Mouse (Mus musculus): ENCODE data around the gene Ifitm3. TPM values are rescaled to one million over a fixed set of nuclear protein-coding genes. Genes with fewer than 3 reads are reported as not detected.
"Not testable (repeated sequence)": the region's sequence is repeated elsewhere in the genome, so short reads cannot be mapped to it uniquely, and the experiment has no call there.

Gene Ifitm3
- polyA plus RNA-seq, 1 experiment from 2014 or later = 14.0 TPM

DNA sequence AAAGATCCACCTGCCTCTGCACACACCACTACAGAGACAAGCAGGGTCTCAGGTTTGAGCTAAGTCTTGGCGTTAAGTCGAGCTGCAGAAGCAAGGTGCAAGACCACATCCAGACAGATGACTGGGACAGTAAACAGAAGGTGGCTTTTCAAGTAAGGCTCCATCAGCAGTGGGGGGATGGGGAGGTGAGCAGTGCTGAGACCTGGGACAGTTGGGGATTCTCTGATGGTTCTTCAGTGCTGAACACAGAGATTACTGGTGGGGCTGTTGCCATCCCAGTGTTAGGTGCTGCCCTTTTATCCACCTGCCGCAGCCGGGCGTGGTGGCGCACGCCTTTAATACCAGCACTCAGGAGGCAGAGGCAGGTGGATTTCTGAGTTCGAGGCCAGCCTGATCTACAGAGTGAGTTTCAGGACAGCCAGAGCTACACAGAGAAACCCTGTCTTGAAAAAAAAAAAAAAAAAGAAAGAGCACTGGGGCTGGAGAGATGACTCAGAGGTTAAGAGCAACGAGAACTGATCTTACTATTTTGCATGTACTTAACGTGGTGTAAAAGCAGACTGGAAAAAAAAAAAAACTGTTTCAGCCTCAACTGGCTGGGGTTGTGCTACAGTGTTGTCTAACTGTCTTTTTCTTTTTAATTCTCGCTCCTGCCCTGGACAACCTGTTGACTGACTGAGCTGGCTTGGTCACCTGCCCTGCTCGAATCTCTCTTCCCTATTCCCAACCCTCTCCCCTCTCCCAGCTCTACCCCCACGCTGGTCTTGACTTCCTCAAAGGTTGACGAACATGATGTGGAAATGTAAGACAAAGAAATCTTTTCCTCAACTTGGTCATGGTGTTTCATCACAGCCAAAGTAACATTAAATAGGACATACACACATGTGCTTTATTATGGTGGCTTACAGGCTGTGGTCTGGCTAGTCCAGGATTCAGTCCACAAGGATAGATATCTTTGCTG lies 11.2 kb upstream of the Ifitm3 start:
- H3K9me3 ChIP-seq (ENCODE audit: control insufficient read depth, low read length) = no peaks in the 10 kb centered on the region
- H3K4me3 ChIP-seq (ENCODE audit: low read depth, low read length) = no peak overlapping the region
- 86% methylated on average over 14 of the region's 14 CpGs for WGBS
- H3K4me1 ChIP-seq (ENCODE audit: control insufficient read depth, insufficient read depth, low read length) = peaks cover 12% of the 10 kb centered on the region
- H3K27me3 ChIP-seq (ENCODE audit: control insufficient read depth, insufficient read depth, low read length) = no peaks in the 10 kb centered on the region
- no peak for DNase-seq (ENCODE audit: low spot score, missing footprints)
- no peak overlapping the region for H3K27ac ChIP-seq (ENCODE audit: low read depth, low read length)
- ATAC-seq (ENCODE audit: low FRiP score) = no peak
- H3K9ac ChIP-seq (ENCODE audit: low read length) = no peak overlapping the region
- no peaks in the 10 kb centered on the region for H3K36me3 ChIP-seq (ENCODE audit: control insufficient read depth, insufficient read depth, low read length)
- no peak overlapping the region for H3K4me2 ChIP-seq

DNA sequence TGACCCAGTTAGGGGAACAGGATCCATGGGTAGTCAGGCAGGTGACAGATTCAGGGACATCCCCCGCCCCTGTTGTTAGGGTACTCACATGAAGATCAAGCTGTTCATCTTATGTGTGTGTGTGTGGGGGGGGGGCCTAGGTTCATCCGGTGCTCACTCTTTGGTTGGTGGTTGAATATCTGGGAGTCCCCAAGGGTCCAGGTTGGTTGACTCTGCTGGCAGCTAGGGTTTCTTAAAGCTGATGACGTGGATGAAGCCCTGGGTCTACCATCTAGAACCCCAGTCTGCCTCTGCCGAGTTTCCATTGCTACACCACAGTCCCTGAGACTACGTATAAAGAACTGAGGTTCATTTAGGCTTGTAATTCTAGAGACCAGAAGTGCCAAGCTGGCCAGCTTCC lies 8.5 kb upstream of the Ifitm3 start:
- H3K36me3 ChIP-seq (ENCODE audit: control insufficient read depth, insufficient read depth, low read length) = no peaks in the 10 kb centered on the region
- no peaks in the 10 kb centered on the region for H3K9me3 ChIP-seq (ENCODE audit: control insufficient read depth, low read length)
- ATAC-seq (ENCODE audit: low FRiP score) (no peak), DNase-seq (ENCODE audit: low spot score, missing footprints) (no peak)
- H3K27me3 ChIP-seq (ENCODE audit: control insufficient read depth, insufficient read depth, low read length) = no peaks in the 10 kb centered on the region
- no peak overlapping the region for H3K4me3 ChIP-seq (ENCODE audit: low read depth, low read length)
- H3K4me2 ChIP-seq = no peak overlapping the region
- H3K27ac ChIP-seq (ENCODE audit: low read depth, low read length) = no peak overlapping the region
- H3K4me1 ChIP-seq (ENCODE audit: control insufficient read depth, insufficient read depth, low read length) = no peaks in the 10 kb centered on the region
- 94% methylated on average over 5 of the region's 5 CpGs for WGBS
- no peak overlapping the region for H3K9ac ChIP-seq (ENCODE audit: low read length)

DNA sequence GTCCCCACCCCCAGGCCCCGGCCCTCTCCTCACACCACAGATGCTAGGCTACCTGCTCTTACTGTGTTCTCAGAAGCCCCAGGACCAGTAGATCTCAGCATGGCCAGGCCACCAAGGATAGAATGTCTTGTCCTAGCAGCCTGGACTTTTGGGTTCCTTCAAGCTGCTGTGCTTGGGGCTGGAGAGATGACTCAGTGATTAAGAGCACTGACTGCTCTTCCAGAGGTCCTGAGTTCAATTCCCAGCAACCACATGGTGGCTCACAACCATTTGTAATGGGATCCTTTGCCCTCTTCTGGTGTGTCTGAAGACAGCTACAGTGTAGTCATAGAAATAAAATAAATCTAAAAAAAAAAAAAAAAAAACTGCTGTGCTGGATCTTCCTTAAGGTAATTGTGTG lies 7.3 kb upstream of the Ifitm3 start, which contains the start of gene Ifitm6:
Gene Ifitm6 (minus strand): TSS at position 101 of the 400 bp plus-strand sequence.
- not testable (repeated sequence) for H3K9ac ChIP-seq (ENCODE audit: low read length); DNase-seq (ENCODE audit: low spot score, missing footprints); H3K4me1 ChIP-seq (ENCODE audit: control insufficient read depth, insufficient read depth, low read length); ATAC-seq (ENCODE audit: low FRiP score); H3K27ac ChIP-seq (ENCODE audit: low read depth, low read length); H3K27me3 ChIP-seq (ENCODE audit: control insufficient read depth, insufficient read depth, low read length); H3K4me3 ChIP-seq (ENCODE audit: low read depth, low read length); H3K9me3 ChIP-seq (ENCODE audit: control insufficient read depth, low read length); H3K36me3 ChIP-seq (ENCODE audit: control insufficient read depth, insufficient read depth, low read length); H3K4me2 ChIP-seq
- WGBS = 90% methylated on average over 1 of the region's 1 CpGs

DNA sequence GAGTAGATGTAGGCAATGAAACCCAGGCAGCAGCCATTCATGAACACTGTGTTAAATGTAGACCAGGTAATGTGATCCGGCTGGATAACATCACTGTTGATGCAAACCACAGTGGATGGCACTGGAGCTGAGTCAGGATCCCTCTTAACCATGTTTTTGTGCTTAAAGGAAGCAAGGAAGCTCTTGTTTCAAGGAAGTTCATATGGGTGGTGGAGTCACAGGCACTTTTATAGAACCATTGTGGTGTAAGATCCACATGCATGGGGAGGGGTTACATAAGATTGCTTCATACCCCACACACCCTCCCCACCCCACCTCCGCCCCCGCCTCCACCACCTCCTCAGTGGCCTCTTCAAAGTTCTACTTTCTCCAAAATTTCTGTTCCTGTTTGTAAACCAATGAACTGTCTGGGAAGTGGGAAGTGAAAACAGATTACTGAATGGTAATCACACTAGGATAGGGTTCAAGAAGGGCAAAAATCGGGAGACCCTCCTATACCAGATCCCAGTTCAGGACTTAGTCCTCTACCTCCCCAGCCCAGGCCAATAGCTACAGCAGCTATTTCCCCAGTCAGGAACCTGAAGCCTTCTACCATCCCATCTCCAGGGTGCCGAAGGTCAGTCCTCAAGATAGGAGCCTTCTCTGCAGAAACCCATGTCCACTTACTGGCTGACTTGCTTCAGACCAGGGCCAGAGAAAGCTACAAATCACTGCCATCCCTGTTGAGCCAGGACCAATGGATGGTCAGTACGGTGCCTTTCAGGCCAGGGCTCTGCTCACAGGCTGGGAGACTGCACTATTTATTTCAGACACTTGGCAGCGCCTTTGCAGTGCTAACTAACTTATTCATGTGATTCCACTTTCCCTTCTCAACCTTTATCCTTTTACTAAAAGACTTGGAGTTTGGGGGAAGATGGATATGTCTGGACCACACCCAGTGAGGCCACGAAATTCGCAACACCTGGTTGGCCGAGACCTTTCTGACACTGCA lies 6.4 kb upstream of the Ifitm3 start:
- 90% methylated on average over 10 of the region's 10 CpGs for WGBS
- ATAC-seq (ENCODE audit: low FRiP score) (no peak), DNase-seq (ENCODE audit: low spot score, missing footprints) (no peak)
- Histone ChIP-seq H3K36me3 (ENCODE audit: control insufficient read depth, insufficient read depth, low read length) (no peaks in the 10 kb centered on the region; the same call in 1 of the 2 replicates), H3K9ac (ENCODE audit: low read length) (no peak overlapping the region), H3K4me3 (ENCODE audit: low read depth, low read length) (no peak overlapping the region), H3K27ac (ENCODE audit: low read depth, low read length) (no peak overlapping the region), H3K4me2 (no peak overlapping the region), H3K9me3 (ENCODE audit: control insufficient read depth, low read length) (no peaks in the 10 kb centered on the region), H3K27me3 (ENCODE audit: control insufficient read depth, insufficient read depth, low read length) (no peaks in the 10 kb centered on the region), H3K4me1 (ENCODE audit: control insufficient read depth, insufficient read depth, low read length) (no peaks in the 10 kb centered on the region)

DNA sequence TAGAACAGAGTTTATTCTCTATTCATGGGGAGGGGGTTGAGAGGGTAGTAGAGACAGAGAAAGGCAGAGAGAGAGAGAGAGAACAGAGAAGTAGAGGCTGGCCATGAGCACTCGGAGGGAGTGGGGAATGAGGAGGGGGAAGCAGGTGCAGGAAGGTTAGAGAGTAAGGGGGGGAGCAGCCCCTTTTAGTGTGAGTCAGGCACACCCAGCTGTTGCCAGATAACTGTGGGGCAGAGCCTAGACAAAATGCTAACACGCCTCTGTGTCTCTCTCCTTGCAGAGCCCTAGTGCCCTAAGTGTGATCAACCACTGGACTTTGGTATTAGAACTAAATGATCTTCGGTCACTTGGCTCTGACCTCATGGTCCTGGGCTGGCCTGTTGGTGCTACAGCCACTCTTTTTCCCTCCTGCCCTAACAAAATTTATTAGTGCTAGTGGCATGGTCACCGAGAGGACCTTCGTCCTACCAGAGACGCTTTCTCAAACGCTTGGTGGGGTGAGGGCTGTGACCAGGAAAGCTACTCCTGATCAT lies 734 bp upstream of the Ifitm3 start:
- no peak overlapping the region for H3K4me3 ChIP-seq (ENCODE audit: low read depth, low read length)
- no peaks in the 10 kb centered on the region; the same call in 1 of the 2 replicates for H3K36me3 ChIP-seq (ENCODE audit: control insufficient read depth, insufficient read depth, low read length)
- H3K4me1 ChIP-seq (ENCODE audit: control insufficient read depth, insufficient read depth, low read length) = peaks cover 3% of the 10 kb centered on the region; the same call in 1 of the 2 replicates
- no peak overlapping the region for H3K4me2 ChIP-seq
- DNase-seq (ENCODE audit: low spot score, missing footprints) (no peak), ATAC-seq (ENCODE audit: low FRiP score) (no peak)
- 89% methylated on average over 7 of the region's 7 CpGs for WGBS
- no peak overlapping the region for H3K27ac ChIP-seq (ENCODE audit: low read depth, low read length)
- no peaks in the 10 kb centered on the region for H3K9me3 ChIP-seq (ENCODE audit: control insufficient read depth, low read length)
- H3K27me3 ChIP-seq (ENCODE audit: control insufficient read depth, insufficient read depth, low read length) = no peaks in the 10 kb centered on the region; the same call in 1 of the 2 replicates
- no peak overlapping the region for H3K9ac ChIP-seq (ENCODE audit: low read length)

DNA sequence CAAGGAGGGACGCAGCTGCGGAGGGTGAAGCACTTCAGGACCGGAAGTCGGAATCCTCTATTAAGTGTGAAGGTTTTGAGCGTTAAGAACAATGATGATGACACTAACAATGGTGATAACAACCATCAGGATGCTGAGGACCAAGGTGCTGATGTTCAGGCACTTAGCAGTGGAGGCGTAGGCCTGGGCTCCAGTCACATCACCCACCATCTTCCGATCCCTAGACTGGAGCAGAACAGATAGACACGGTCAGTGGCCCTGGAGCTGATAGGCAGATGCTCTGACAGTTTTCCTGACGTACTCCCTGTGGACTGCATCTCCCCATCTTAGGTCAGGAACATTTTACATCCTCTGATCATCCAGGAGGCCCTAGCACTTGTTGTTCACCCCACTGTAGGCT lies 905 bp downstream of the Ifitm3 start:
- WGBS = 87% methylated on average over 9 of the region's 9 CpGs
- Histone ChIP-seq H3K4me3 (ENCODE audit: low read depth, low read length) (no peak overlapping the region), H3K36me3 (ENCODE audit: control insufficient read depth, insufficient read depth, low read length) (no peaks in the 10 kb centered on the region; the same call in 1 of the 2 replicates), H3K4me2 (no peak overlapping the region), H3K27me3 (ENCODE audit: control insufficient read depth, insufficient read depth, low read length) (no peaks in the 10 kb centered on the region; the same call in 1 of the 2 replicates), H3K9ac (ENCODE audit: low read length) (no peak overlapping the region), H3K4me1 (ENCODE audit: control insufficient read depth, insufficient read depth, low read length) (peaks cover 3% of the 10 kb centered on the region; the same call in 1 of the 2 replicates), H3K9me3 (ENCODE audit: control insufficient read depth, low read length) (no peaks in the 10 kb centered on the region), H3K27ac (ENCODE audit: low read depth, low read length) (no peak overlapping the region)
- ATAC-seq (ENCODE audit: low FRiP score) (no peak), DNase-seq (ENCODE audit: low spot score, missing footprints) (no peak)

DNA sequence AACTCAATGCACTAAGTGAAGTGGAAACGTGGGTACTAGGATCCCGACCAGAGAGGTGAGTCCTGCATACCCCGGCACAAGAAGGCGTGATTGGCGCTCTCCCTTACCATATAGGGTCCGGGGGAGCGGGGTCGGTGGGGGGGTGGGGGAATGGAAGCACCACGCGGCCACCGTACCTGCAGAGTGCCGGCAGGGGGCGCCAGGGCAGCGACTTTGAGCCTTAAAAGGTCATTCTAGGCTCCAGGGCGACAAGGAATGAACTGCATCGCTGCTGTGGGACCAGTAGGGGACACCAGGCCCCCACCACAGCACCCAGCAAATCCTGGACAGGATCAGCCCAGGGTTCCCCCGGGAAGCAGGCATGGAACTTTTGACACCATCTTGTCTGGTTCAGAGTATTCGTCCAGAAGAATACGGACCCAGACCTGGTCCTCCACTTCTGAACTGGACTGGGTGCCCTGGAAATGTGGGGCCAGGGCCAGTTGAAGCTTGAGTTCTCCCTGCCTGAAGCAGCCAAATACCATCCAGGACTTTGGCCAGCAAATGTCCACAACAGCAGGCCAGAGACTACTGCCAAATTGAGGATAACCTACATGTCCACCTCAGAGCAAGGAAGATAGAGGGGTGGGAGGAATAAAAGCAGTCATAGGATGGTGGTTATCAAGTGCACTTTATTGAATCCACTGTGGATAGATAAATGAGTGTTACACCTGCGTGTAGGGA lies 1.5 kb downstream of the Ifitm3 start:
- Histone ChIP-seq H3K4me2 (peak overlapping the region; percentile 37), H3K4me3 (ENCODE audit: low read depth, low read length) (no peak overlapping the region), H3K9ac (ENCODE audit: low read length) (no peak overlapping the region), H3K27ac (ENCODE audit: low read depth, low read length) (no peak overlapping the region), H3K27me3 (ENCODE audit: control insufficient read depth, insufficient read depth, low read length) (no peaks in the 10 kb centered on the region; the same call in 1 of the 2 replicates), H3K4me1 (ENCODE audit: control insufficient read depth, insufficient read depth, low read length) (peaks cover 3% of the 10 kb centered on the region; the same call in 1 of the 2 replicates), H3K9me3 (ENCODE audit: control insufficient read depth, low read length) (no peaks in the 10 kb centered on the region), H3K36me3 (ENCODE audit: control insufficient read depth, insufficient read depth, low read length) (no peaks in the 10 kb centered on the region; the same call in 1 of the 2 replicates)
- ATAC-seq (ENCODE audit: low FRiP score) (peak; percentile 84), DNase-seq (ENCODE audit: low spot score, missing footprints) (peak; percentile 98)
- WGBS = 7% methylated on average over 20 of the region's 20 CpGs

DNA sequence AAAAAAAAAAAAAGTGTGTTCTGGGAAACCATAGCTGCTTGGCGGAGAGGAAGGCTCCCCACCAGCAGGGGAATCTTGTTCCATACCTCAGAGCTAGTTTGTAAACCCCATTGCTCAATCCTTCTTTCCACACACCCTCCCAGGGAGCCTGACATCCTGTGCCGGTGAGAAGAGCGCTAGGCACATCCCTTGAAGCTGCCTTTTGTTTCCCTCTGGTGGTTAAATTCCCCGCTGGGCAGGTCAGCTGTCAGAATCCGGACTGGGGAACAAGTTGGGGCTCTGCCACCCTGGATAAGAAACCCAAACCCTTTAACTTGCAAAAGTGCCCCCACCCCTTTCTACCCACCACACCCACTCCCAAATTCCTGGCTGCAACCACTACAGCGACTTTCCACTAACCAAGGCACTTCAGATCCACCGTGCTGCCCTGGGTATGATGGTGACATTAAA lies 2.2 kb downstream of the Ifitm3 start:
- Histone ChIP-seq H3K36me3 (ENCODE audit: control insufficient read depth, insufficient read depth, low read length) (no peaks in the 10 kb centered on the region; the same call in 1 of the 2 replicates), H3K9ac (ENCODE audit: low read length) (no peak overlapping the region), H3K27me3 (ENCODE audit: control insufficient read depth, insufficient read depth, low read length) (no peaks in the 10 kb centered on the region; the same call in 1 of the 2 replicates), H3K27ac (ENCODE audit: low read depth, low read length) (no peak overlapping the region), H3K4me1 (ENCODE audit: control insufficient read depth, insufficient read depth, low read length) (peaks cover 3% of the 10 kb centered on the region; the same call in 1 of the 2 replicates), H3K4me3 (ENCODE audit: low read depth, low read length) (no peak overlapping the region), H3K4me2 (peak overlapping the region; percentile 37), H3K9me3 (ENCODE audit: control insufficient read depth, low read length) (no peaks in the 10 kb centered on the region)
- DNase-seq (ENCODE audit: low spot score, missing footprints) = peak; percentile 86
- 5% methylated on average over 7 of the region's 7 CpGs for WGBS
- ATAC-seq (ENCODE audit: low FRiP score) = no peak

Data from midbrain, embryonic 11.5 days (tissue).